Mouse (Mus musculus) embryo, embryonic 10.5 days (tissue): ENCODE measurements at regions not wholly inside any gene's neighbourhood (a gene's known extent, or its start where the extent isn't known, plus 50 kb on each side); places are given as distances from the start of the nearest gene placed in this dataset.
A peak's percentile ranks its signal among the peaks of the same experiment; 100 is the strongest.

Experiments
- DNase-seq: peaks from one replicate; pipeline ENCODE4 v3.0.0-alpha.2; 2015; ENCODE audit warnings: low spot score

DNA sequence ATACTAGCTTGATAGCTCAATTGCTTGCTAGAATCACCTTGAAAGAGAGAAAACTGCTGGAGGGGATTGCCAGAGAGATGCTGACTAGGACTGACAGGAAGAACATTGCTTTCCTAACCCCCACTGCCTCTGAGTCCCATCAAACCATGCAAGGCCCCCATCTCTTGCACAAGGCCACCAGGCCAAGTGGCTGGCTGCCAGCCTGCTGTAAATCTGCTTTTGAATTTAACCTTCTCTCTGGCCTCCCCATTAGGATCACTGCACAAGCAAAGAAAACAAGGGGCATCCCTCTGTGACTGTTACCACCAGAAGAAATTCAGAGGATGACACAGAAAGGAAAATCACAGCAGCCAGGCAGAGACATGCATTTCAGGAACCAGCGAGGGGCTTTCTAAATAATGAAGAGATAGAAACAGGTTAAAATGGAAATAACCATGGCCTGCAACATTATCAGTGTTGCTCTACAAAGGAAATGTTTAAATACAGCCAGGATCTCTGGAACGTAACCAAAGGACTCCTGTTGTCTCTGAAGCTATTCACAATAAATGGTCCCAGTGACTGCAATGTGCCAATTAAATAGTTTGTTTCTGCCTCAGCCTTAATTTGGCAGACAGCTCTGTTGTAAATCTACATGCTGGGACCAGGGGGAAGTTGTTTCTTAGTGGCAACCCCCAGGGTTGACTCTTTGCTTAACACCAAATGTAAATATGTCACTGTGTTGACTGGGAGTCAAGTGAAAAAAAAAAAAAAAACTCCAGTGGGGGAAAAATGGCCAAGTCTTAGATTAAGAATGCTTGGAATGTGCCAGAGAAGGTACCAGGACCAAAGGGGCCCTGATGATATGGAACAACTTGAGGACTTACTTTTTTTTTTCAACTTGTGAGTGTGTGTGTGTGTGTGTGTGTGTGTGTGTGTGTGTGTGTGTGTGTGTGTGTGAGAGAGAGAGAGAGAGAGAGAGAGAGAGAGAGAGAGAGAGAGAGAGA lies 233.9 kb upstream of the Epha4 start:
- DNase-seq = peak; percentile 9

DNA sequence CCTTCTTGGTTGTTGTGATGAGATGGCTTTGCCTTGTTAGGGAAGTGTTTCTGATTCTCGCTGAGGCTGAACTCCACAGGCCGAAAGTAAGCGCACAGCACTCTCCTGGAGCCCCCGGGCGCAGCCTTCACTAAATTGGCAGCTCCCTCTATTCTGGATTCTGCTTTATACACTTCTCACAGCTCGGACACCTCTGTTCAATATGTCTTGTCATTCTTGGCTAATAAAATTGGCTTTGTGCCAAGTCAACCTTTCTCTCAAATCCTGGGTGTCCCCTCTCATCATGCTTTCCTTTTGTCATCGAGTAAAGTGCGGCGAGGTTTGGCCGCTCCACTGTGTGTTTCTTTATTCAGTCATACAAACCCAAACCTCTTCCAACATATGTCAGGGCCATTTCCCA lies 217.2 kb upstream of the Epha4 start:
- DNase-seq = no peak

DNA sequence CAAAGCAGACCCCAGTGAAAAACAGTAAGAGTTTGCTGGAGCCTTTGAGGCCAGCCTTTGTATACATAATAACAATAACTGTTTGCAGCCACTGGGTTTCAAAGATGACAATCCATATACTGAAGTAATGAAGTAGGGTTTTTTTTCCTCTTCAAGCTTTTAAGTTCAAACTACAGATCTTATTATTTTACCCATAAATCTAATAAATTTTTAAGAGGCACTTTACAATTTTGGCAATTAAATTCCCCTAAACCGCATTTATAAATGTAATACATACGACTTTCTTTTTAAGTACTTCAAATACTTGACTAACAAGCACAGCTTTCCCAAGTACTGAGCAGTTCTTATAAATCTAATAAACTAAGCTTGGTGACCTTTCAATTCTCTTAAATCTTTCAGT lies 212.7 kb upstream of the Epha4 start:
- DNase-seq = no peak

DNA sequence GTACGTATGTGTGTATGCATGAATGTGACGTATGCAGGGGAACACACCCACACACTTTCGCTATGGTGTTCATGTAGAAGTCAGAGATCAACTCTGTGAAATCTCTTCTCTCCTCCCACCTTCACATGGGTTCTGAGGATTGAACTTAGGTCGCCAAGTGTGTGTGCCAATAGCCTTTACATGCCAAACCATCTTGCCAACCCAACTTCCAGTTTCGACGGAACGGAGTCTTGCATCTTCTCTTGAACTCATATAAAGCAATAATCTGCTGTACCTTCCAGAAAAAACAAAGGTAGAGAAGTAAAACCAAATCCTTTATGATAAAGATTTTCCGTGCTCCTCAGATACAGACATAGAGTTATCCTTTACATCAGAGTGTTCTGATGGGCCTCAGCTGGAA lies 208.4 kb upstream of the Epha4 start:
- no peak for DNase-seq

DNA sequence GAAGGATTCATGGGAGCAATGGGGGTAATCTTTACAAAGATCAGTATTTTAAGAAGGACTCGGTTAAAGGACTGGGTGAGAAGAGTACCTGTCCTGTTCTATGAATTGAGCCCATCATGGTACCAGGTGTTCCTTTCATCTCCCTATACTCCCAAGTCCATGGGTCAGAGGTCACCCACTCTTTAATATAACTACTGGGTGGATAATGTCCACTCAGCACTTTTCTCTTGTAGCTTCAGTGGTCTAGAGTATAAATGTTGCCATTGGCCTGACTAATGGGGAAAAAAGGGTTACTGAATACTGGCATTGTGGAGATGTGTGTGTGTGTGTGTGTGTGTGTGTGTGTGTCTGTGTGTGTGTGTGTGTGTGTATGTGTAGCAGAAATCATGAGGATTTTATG lies 206.0 kb upstream of the Epha4 start:
- no peak for DNase-seq

DNA sequence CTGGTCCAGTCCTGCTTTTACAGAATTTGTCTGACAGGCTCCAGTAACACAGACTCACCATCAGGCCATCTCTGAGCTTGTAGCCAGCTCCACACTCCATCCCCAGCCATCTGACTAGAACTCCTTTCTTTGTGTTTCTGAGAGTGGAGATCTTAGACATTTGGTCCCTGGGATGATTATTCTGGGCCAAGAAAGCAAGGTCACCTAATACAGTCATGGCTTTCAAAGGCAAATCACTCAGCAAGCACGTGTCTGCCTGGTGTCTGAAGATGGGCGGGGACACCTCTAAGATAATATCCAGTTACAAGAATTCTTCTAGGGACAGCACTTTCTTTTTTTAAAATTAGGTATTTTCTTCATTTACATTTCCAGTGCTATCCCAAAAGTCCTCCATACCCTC lies 198.1 kb upstream of the Epha4 start:
- no peak for DNase-seq

DNA sequence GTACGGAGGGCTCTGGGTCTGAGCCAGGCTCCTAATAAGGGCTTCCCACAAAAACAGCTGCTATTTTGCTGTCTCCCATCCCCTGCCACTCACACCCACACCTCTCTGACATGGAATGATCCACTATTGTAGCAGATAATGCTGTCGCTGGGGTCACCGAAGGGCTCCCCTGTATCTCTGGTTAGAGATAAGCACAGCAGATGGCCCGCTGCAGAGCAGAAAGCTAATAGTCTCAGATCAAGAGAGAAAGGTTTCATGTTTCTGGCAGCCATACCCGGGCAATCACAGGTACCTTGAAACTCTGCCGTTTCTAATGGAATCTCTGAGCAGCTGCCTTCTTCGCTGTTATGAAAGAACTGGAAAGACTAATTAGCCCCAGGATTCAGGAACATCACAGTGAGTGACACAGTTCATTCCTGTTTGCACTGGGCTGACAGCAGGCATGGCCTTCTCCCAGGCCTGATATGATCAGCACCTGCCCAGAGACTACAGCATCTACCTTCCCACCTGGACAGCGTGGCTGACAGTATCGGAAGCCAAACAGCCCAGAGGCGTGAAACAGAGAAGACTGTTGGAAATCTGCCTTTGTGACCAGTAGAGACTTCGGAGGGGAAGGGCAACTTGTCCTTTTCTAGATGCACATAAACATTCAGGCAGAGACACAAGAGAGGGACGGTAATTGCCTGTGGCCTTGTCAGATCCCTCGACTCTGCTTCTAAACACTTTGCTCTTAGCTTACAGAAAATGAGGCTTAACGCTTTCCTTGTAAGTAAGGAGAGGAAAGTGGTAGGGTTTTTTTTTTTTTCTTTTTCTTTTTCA lies 193.5 kb upstream of the Epha4 start:
- DNase-seq = peak; percentile 4

DNA sequence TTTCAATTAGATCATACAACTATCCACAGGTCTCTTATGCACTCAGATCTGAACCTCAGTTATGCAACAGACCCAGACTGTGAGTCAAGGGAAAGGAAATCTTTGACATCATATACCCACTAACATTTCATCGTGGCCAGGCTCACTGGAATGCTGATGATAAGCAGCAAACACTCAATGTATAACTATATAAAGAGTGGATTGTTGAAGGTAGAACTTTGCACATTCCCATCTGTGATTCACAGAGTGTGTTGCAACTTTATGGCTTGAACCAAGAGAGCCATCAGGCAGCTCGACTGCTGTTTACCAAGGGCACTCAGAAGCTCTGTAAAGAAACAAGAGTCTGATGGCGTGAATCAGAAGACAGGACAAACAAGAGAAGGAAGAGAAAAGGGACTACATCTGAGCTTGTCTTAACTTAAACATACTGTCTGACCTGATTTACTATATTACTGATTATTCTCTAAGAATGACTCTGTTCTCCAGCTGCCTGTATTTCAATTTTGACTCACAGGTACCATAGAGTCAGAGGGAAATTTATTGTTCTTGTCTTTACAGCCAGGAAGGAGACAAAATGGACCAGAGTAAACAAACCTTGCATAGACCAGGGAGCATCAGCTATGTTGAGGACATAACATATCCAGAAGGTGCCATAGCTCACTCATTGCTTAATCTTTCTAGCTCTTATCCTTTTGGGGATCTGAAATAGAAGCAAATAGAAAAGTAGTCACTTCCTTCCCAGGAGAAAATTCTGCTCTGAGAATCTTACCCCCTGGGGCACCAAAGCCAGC lies 180.5 kb upstream of the Epha4 start:
- no peak for DNase-seq

DNA sequence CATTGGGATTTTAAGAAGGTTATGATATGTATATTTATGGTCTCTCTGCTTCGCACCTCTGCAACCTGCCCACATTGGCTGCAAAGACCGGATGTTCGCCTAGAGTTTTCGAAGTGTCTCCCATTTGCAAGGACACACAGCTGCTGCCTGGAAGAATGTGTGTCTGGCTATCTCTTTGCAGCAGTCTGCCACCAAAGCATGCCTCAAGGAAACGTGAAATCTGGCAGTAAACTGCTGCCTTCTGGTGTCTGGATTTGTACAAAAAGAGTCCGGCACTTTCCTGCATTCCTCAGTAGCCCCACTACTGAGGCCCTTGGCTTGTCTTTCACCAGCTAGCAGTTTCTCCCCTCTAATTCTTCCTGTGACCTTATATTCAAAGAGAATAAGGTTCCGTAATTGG lies 148.5 kb upstream of the Epha4 start:
- no peak for DNase-seq

DNA sequence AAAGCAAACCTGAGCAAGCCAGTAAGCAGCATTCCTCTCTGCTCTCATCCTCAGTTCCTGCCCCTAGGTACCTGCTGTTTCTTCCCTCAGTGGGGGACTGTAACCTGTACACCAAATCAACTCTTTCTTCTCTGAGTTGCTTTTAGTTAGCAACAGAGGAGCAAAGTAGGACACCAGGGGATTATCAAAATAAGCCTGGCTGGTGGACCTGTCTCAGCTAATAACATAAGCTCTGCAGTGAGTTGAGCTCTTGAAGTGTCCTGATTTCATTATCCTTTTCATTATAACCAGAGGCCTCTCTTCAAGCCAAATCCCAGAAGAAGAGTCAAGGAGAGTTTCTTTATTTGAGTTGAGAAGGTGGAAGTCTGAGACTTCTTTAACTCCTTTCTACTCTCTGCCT lies 145.5 kb upstream of the Epha4 start:
- no peak for DNase-seq

DNA sequence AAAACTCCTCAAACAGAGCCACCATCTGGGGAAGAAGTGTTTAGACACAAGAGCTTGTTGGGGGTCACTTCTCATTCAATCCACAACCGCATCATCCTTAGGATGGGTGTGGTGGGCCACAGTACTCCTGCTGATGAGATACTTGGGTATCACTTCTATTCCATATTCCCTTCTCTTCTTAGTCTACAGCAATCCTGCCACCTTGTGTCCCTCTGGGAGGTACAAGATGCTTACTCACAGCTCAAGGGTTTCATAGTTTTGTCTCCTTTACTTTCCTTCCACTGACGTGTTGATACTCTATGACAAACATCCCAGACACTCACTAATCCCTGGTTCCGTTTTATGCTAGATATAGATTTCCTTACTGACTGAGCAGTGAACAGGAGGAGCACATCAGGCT lies 122.1 kb upstream of the Epha4 start:
- no peak for DNase-seq

DNA sequence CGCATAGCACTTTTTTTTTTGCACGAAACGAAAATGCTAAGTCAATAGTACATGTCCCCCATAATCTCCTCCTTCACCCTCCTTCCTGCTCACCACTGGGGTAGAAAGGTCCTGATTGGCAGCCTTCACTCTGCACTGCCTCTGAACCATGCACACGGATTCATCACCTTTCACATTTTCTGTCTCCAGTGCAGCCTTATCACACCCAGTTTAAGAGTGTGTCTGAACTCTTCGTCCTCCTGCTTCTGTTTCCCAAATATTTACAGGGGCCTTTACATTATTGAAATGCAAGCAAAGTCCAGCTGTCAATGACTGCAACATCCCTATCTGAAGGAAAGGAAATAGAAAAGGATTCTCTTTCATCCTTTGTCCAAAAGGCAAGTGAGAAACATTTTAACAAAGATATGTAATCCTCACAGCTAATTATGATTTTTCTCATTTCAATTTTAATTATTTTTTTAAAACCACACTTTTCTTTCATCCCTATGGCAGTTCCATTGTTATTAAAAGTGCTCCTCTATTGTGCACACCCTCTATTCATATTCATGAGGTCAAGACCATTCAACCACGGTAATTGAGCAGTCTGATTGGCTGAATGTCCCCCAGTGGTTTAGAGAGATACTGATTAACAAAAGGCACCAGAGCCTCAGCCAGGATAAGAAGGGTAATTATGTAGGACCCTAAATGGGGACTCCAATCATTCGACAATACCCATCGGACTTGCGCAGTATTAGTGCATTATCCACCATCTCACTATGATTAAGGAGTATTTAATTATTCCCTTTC lies 114.8 kb upstream of the Epha4 start:
- DNase-seq = peak; percentile 73

DNA sequence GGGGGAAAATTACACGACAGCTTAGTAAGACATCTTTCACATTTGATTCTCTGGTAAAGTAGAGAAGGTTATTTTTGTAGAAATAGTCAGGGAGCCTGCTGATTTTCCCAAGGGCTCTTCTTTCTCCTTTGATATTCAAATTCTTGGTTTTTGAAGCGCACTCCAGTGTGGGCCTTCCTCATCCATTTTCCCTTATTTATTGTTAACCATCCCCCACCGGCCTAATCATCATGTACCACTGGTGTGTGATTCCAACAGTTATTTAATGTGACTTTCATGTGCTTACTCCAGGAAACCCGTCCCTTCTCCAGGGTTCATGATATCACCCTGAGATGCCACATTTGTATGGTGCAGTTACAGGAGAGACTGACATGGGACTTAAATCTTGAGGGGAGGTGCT lies 114.0 kb upstream of the Epha4 start:
- no peak for DNase-seq

DNA sequence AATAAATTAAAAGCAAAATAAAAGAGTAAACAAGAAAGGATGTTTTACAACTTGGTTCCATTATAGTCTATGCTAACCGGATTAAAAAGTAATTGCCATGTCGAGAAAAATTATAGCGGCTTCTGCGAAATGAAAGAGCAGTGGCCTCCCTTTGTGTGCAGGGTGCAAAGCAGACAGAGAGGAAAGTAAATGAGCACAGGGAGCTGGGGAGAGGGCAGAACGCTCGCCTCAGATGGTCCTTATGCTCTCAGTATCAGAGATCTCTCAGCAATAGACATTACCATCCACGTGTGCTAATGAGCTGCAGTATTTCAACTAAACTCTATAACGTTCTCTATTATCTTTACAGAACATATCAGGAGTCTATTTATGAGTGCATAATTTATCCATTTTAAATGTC lies 102.6 kb upstream of the Epha4 start:
- no peak for DNase-seq

DNA sequence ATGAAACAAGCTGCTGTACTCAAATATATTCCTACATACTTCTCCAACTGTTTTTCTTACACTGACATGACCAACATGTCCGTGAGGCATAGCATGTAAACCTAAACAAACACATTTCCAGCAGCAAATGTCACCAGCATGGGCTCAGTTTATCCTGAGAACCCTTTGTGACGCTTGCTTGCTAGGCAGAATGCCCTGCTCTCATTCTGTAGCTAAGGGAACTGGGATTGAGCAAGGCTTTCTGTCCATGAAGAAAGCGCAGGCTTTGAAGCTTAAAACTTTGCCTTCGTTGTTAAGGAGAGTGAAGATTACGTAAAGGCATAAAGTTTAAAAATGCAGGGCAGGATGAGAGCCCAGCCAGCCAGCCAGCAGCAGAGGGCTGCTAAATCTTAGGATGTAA lies 85.6 kb upstream of the Epha4 start:
- DNase-seq = peak; percentile 9

DNA sequence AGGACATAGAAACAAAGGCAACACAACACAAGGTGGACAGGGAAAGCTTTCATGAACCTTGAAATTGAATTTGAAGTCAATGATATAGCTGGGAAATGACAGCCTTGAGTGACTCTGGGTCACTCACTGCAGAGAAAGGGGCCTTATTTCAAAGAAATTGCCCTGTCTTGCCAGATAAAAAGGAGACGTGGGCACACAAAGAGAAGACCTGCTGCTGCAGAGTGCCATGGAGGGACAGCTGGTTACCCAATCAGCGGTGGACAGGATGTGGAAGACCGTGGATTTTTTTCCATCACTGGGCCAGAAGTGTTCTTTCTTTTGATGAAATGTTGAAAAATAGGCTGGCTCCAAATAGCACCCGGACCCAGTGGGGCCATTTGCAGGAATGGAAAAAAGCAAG lies 77.8 kb upstream of the Epha4 start:
- DNase-seq = no peak

DNA sequence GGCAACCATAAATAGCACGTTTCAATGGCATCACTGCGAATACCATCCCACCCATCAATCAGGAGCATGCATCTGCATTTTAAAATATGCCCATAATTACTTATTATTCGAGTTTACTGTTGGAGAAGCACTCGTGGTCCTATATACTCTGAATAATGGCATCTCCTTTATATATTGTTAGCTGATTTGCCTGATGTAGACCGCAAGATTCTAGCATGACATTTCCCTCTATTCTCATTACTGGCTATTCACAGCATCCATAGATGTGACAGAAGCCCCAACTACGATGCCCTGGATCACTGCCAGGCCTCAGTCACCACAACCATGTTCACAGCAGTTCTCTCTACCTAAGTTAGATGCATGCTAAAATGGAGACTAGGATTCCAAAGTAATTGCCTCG lies 77.4 kb upstream of the Epha4 start:
- no peak for DNase-seq

DNA sequence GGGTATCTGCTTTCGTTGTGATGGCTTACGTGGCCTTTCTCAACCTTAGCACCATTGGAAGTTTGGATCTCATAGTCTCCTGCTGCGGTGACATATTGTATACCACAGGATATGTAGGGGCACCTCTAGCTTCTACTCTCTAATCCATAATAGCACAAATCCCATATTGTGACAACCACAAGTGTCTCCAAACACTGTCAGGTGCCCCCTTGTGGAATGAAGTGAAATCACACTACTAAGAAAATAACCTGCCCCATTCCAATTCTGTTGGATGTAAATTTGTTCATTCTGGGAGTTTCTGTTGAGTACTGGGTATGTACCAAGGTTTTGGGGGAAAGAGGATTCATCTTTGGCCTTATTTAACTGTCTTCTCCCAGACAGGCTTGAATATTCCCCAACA lies 74.5 kb upstream of the Epha4 start:
- DNase-seq = peak; percentile 49

DNA sequence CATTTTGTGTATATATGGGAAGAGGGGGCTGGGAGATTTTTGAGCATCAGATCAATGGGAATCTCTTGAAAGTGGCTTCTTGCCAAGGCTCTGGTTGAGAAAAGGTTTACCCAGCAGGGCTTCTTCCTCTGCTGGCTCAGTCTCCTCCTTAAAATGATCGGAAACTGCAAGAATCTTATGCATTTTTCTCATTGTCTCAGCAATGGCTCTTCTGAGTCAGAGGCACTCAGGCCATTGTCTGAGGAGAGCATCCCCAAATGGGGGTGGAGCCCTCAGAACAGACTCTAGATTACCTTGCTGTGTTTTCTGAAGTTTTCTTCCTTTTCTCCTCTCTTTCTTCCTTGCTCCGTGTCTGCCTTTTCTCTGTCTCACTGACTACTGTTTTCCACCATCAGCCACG lies 70.6 kb upstream of the Epha4 start:
- DNase-seq = no peak

DNA sequence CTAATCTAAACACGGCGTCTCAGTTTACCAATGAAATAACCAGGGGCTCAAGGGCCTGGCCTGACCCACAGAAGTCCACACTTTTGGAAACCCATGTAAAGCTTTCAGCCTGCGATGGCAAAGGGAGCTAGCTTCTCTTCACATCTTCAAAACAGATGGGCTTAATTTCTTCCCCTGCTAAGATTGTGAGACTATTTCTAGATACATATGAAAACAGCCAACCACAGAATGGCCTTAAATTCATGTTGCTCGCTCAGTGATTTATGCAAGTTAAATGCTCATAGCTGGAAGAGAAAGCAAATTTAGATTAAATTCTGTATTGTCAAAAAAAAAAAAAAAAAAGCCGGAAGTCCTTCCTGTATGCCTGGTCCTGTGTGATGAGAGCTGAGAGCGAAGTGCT lies 53.2 kb upstream of the Epha4 start:
- DNase-seq = no peak

DNA sequence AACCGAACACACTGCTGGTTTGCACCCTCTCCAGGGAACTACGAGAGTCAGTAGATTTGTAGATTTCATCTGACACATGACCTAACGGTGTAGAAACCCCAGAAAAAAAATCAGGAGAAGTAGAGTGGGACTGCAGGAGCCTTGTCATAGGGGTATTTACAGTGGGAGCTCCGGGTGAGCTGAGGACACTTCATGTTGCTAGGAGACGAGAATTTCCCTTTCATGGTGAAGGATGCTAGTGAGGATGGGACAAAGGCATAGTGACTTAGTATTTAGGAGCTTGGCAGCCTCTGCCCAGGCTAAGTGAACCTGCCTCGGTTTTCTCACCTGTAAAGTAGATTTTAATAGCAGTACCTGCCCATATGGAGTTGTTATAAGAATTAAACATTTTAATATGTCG lies 52.8 kb upstream of the Epha4 start:
- DNase-seq = no peak
